Mouse (Mus musculus) monocyte, adult 2 months (primary cell): ENCODE data around the gene Rin1.
A peak's percentile ranks its signal among the peaks of the same experiment; 100 is the strongest.
"Not testable (repeated sequence)": the region's sequence is repeated elsewhere in the genome, so short reads cannot be mapped to it uniquely, and the experiment has no call there.

Experiments
- DNase-seq, 2 experiments: peaks; one replicate each; pipeline ENCODE4 v3.0.0; 2022; ENCODE audit warnings: low spot score in 2 of 2, low read depth in 1 of 2

Gene Rin1

GRCm38 (mm10) chr19:5050047-5050905 is at the start of gene Rin1:
Gene Rin1 (plus strand): TSS chr19:5050481.
- no peak for DNase-seq

DNA sequence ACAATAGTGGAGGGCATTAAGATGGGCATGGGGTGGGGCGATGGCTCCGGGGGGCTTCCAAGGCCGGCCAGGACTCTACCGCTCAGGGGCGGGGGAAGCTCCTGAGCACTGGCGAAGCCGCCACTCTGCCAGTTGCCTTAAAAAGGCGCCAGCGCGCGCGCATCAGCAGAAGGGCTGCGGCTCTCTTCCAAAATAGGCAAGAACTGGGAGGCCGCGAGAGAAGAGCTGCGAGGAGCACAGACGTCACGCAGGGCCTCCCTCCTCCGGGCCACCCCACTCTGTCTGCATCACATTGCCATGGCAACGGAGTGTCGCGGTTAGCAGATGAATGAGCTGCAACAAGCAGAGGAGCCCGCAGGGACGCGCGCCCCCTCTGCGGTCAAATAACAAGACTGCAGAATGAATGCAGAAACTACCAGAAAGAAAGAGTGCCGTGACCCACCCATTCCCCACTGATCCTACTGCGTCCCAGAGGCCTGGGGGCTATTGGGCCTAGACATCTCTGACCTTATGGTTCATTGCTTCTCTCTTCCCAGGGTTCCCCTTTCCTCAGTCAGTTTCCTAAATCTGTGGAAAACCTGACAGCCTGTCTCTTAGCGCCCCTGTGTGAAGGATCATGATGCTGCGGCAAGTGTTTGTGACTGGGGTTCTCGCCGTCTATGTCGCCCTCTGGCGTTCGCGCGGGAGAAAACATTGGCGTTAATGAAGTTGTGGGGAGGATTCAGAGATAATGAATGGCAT is 48.4 kb upstream of the Rin1 start:
- DNase-seq, result peak in 1 of 2 experiments; percentile 54

- not testable (repeated sequence) for DNase-seq
Measured at GRCm38 (mm10) chr19:5003644-5004043, 46.6 kb upstream of the Rin1 start.

DNA sequence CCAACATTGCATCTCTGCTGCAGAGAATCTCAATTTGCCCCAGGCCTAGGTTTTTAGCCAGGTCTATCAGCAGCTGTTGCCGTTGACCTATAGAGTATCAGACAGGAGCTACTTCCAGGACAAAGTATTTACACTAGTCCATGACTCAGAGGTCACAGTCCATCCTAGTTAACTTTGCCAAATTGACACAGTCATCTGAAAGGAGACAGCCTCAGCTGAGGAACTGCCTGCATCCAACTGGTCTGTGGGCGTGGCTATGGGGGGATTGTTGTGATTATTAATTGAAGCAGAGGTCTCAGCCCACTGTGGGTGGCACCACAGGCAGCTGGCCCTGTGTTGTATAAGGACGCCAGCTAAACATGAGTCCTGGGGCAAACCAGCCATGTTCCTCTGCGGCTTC is 45.4 kb upstream of the Rin1 start:
- no peak for DNase-seq

GRCm38 (mm10) chr19:5013138-5013537 is 37.1 kb upstream of the Rin1 start:
- no peak for DNase-seq

GRCm38 (mm10) chr19:5014961-5015398 is 35.3 kb upstream of the Rin1 start:
- no peak for DNase-seq

DNA sequence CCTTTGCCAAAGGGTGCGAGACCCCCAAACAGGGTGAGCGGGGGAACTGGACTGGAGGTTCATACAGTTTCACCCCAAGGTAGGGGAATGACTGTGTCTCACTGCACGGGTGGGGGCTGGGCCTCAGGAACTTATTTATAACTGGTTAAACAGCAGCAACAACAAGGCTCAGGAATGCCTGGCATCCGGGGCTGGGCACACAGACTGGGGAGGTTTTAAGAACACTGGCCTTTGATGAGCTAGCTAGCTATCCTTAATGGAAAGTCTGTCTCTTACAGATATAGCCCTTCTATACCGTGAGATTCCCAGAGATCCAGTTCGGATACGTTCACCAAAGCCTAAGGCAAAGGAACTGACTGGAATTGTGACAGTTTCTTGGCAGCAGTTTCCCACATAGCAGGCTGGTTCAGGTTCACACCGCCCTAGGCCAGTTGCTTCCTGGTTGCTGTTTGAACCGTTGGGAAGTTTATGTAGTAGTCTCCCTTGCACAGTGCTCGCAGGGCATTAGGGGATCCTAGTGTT is 34.0 kb upstream of the Rin1 start:
- DNase-seq, result no peak

DNA sequence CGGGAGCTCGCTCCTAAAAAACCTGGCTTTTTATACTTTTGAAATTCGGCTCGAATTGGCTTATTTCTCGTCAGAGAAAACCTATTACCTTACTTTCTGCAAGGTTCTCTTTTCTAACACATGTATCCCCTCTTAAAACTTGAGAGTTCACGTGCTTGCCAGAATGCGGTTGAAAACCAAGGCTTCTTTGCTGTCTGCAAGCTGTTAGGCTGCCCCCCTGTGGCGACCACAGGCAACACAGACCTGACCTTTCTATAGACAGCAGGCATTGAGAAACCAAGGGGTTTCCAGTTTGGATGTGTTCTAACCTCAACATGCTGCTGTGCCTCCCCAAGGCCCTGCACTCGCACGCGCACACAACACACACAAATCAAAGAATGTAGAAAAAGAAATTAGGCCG is 33.5 kb upstream of the Rin1 start:
- DNase-seq, result peak; percentile 35 to 71

DNA sequence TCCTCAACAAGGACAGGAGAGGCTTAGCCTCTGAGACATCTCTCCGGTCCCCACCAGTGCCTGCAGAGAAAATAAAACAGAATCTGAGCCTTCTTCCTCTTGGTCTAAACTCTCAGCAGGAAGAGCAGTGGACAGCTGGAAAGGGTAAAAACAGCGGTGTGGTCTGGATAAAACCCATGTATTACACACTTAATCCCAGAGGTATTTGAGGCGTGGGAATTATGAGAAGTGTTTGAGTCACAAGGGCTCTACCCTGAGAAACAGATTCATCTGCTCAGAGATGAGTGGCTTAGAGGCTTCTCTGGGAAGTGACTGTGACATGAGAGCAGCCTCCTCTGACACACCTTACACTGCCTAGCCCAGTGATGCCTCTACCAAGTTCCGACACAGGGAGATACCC is 32.7 kb upstream of the Rin1 start:
- DNase-seq, result no peak

DNA sequence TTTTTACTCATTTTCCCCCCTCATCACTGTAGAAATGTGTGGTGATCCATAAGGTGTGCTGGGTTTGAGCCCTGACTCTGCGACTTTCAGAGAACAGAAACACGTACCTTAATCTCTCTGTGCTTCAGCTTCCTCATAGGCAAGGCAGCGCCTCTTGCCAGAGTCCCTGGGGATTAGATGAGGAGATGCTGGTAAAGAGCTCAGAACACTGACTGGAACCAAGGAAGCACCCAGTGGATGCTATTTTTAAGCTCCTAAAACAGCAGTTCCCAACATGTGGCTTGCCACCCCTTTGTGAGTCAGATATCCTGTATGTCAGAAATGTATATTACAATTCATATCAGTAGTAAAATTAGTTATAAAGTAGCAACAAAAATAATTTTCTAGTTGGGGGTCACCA is 32.1 kb upstream of the Rin1 start:
- no peak for DNase-seq

- DNase-seq, result no peak
Measured at GRCm38 (mm10) chr19:5021416-5021815, 28.9 kb upstream of the Rin1 start.

GRCm38 (mm10) chr19:5023621-5024479 is 26.4 kb upstream of the Rin1 start, which contains the start of gene Slc29a2:
Gene Slc29a2 (plus strand): TSS chr19:5023860.
- peak; percentile 66 to 79 for DNase-seq

GRCm38 (mm10) chr19:5026111-5026510 is 24.2 kb upstream of the Rin1 start:
- no peak for DNase-seq

DNA sequence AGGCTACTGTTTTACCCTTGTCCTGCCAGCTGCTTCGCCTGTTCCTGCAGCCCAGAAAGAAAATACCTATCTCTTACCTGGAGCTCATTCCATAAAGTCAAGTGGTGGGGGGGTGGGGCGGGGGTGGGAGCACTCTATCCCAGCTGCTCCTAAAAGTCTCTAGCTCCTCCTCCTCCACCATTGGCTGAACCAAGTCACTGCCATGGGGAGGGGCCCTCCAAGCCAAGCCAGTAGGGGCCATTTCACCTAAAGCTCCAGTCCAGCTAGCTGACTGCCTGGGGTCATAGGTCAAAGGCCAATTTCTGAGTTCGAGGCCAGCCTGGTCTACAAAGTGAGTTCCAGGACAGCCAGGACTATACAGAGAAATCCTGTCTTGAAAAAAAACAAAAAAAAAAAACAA is 17.6 kb upstream of the Rin1 start:
- no peak for DNase-seq

DNA sequence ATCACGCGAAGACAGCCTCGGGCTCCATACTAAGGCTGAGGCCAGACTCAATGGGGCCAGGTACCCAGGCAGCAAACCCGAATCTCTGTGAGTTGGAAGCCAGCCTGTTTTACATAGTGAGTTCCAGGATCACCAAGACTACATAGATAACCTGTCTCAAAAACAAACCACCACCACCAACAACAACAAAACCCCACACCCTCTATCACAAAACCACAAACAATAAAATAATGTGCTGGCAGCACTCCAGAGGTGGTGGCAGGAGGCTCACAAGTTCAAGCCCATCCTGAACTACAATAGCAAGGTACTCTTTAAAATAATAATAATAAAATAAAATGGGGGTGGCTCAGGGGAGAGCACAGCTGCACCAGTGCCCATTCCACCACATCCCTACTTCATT is 13.7 kb upstream of the Rin1 start:
- no peak for DNase-seq

- peak in 1 of 2 experiments; percentile 59 for DNase-seq
Measured at GRCm38 (mm10) chr19:5037678-5038571, 12.4 kb upstream of the Rin1 start.

DNA sequence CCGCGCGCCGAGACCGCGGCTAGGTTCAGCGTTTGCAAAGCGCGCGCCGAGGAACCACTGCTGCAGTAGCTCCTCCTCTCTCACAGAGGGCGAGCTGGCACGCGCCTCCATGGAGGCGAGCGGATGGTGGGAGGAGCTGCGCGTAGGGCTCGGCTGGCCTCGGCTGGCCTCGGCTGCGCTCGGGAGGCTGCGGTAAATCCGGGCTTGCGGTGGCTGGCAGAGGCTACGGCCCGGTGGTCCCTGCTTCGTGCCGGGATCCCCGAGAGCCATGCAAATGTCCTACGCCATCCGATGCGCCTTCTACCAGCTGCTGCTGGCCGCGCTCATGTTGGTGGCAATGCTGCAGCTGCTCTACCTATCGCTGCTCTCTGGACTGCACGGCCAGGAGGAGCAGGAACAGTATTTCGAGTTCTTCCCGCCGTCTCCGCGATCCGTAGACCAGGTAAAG is 11.5 kb upstream of the Rin1 start, which contains the start of the genes B4gat1 and AC124502.3:
Gene B4gat1 (plus strand): TSS at position 118 of the 448 bp plus-strand sequence.
Gene AC124502.3 (plus strand): TSS at position 183 of the 448 bp plus-strand sequence.
- DNase-seq, result peak; percentile 55 to 71

GRCm38 (mm10) chr19:5039301-5040114 is 10.8 kb upstream of the Rin1 start:
- no peak for DNase-seq
